Comparison of ENCODE assay signal across 9 mouse cellular contexts in the genomic region with DNA sequence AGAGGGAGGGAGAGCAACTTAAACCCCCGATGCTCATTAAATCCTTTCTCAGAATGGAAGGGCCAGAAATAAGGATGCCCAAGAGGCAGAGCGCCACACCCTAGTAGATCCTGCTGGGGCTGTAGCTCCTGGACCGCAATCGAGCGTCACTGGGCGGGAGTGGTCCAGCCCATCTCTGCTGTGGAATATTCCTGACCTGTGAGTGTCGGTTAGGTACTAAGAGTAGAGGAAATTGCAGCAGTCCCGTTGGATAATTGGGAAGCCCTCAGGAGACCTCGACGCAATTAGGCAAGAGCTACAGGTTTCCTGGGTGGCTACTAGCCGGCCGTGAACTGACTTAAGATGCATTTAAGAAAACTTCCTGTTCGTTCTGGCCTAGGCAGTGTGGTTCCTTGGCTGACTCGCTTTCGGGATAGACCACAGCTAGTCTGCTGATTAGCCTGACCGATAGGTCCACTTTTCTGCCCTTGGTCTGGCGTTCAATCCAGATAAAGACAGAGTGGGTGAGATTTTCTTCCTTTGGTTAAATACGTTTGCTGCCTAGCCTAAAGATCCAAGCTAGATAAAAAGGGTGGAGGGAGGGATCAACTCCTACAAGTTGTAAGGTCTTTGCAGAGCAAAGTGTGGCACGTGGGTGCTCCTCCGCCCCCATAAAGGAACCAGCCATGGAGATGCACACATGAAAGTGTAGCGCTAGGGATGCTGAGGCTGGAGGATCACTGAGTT. TPM values are rescaled to one million over a fixed set of nuclear protein-coding genes. Genes with fewer than 3 reads are reported as not detected.
A peak's percentile ranks its signal among the peaks of the same experiment; 100 is the strongest.
DNase-seq lines count a peak whose midpoint lies in the region; ATAC-seq lines count a peak whose summit lies in the region.
"Had no signal": no experiment of that assay in that cellular context is flagged by ENCODE, and none has a peak within 500 bp of the region (broad histone marks: within the 10 kb centered on the region; RNA-seq: fewer than 3 reads in every experiment).

No protein-coding gene starts in this region.

- peak overlapping the region; percentile 88 for H3K9ac ChIP-seq in forebrain, embryonic 14.5 days (ENCODE audit: low read length)
- H3K9ac ChIP-seq in kidney, embryonic 15.5 days: peak overlapping the region; percentile 89

- H3K4me3 ChIP-seq in forebrain, embryonic 14.5 days (ENCODE audit: low read depth, low read length): peak overlapping the region; percentile 85
- H3K4me3 ChIP-seq in kidney, embryonic 15.5 days (replicated peaks): peak overlapping the region; percentile 79

- ATAC-seq in forebrain, embryonic 14.5 days: no peak
- no peak for ATAC-seq in kidney, embryonic 15.5 days (replicated peaks; ENCODE audit: low FRiP score)
- ATAC-seq in megakaryocyte, adult 5-6 weeks (ENCODE audit: poor library complexity, severe bottlenecking): peak; percentile 8; the same call in 1 of the 2 replicates

- peak overlapping the region; percentile 99; the same call in 1 of the 2 replicates for H3K27ac ChIP-seq in forebrain, embryonic 14.5 days (ENCODE audit: low read depth, low read length)
- peak overlapping the region; percentile 97 for H3K27ac ChIP-seq in kidney, embryonic 15.5 days

- DNase-seq in cerebellum, adult 18-20 months: peak; percentile 43 to 47
- no peak for DNase-seq in cerebellum, adult 11 months
- peak; percentile 56 for DNase-seq in MEL-GATA-1-ER (ENCODE audit: extremely low read depth, low read depth)
- DNase-seq in forebrain, embryonic 14.5 days (ENCODE audit: low spot score): no peak
- peak; percentile 48 for DNase-seq in thymus, postnatal 25 days
- DNase-seq in left cerebral cortex, postnatal 4 days: no peak

- H3K36me3 ChIP-seq in forebrain, embryonic 14.5 days (ENCODE audit: control insufficient read depth, insufficient read depth, low read length): peaks cover 27% of the 10 kb centered on the region
- H3K36me3 ChIP-seq in kidney, embryonic 15.5 days: peaks cover 35% of the 10 kb centered on the region

- intact Hi-C loops in left cerebral cortex, postnatal 4 days (cut with DNase I): no loop called here

- H3K4me2 ChIP-seq in forebrain, embryonic 14.5 days (ENCODE audit: low read length): peak overlapping the region; percentile 91
- peak overlapping the region; percentile 71 for H3K4me2 ChIP-seq in kidney, embryonic 15.5 days

- peaks cover 19% of the 10 kb centered on the region for H3K4me1 ChIP-seq in forebrain, embryonic 14.5 days (ENCODE audit: control insufficient read depth, insufficient read depth, low read length)
- peaks cover 61% of the 10 kb centered on the region for H3K4me1 ChIP-seq in kidney, embryonic 15.5 days

- no peaks in the 10 kb centered on the region for H3K9me3 ChIP-seq in forebrain, embryonic 14.5 days (replicated peaks; ENCODE audit: control insufficient read depth, low read length)
- H3K9me3 ChIP-seq in kidney, embryonic 15.5 days (replicated peaks): no peaks in the 10 kb centered on the region

- under 1% methylated on average over 21 of the region's 21 CpGs for WGBS in forebrain, embryonic 14.5 days
- WGBS in kidney, embryonic 15.5 days: under 1% methylated on average over 21 of the region's 21 CpGs

- no peaks in the 10 kb centered on the region for H3K27me3 ChIP-seq in forebrain, embryonic 14.5 days (replicated peaks; ENCODE audit: control insufficient read depth, insufficient read depth, low read length)
- no peaks in the 10 kb centered on the region for H3K27me3 ChIP-seq in kidney, embryonic 15.5 days
- H3K27me3 ChIP-seq: Patski had no signal

RNA-seq across cellular contexts. Expression of a gene that starts 1.3 kb away (rescaled TPM):
- 958 and 988 TPM in 2 replicates for polyA plus RNA-seq in forebrain, embryonic 14.5 days (2014; fragmentation: Nextera tagmentation; extraction: Ambion mirVana)
- polyA plus RNA-seq in kidney, embryonic 15.5 days (2015; fragmentation: Nextera tagmentation; extraction: Ambion mirVana): 1,865 and 1,947 TPM in 2 replicates
- 382 and 422 TPM in 2 replicates for total RNA-seq in megakaryocyte, adult 5-6 weeks (2015)
- total RNA-seq in megakaryocyte, adult 5-6 weeks (2017): 352 and 362 TPM in 2 replicates
- 100 to 1,000 TPM; 204 to 220 TPM for total RNA-seq in left cerebral cortex, postnatal 4 days (2021)

RNA-seq across cellular contexts. Expression of a gene that starts 36.7 kb away (rescaled TPM):
- not detected in 2 replicates for polyA plus RNA-seq in forebrain, embryonic 14.5 days (2014; fragmentation: Nextera tagmentation; extraction: Ambion mirVana)
- polyA plus RNA-seq in kidney, embryonic 15.5 days (2015; fragmentation: Nextera tagmentation; extraction: Ambion mirVana): not detected in 2 replicates
- total RNA-seq in megakaryocyte, adult 5-6 weeks (2015): 0.20 and 0.39 TPM in 2 replicates
- not detected in 2 replicates for total RNA-seq in megakaryocyte, adult 5-6 weeks (2017)
- total RNA-seq in left cerebral cortex, postnatal 4 days (2021): not detected
- polyA plus RNA-seq: Patski had no signal

RNA-seq across cellular contexts. Expression of a gene that starts 43.6 kb away (rescaled TPM):
- polyA plus RNA-seq in forebrain, embryonic 14.5 days (2014; fragmentation: Nextera tagmentation; extraction: Ambion mirVana): 21.2 and 25.1 TPM in 2 replicates
- 35.1 and 36.5 TPM in 2 replicates for polyA plus RNA-seq in kidney, embryonic 15.5 days (2015; fragmentation: Nextera tagmentation; extraction: Ambion mirVana)
- total RNA-seq in megakaryocyte, adult 5-6 weeks (2015): 60.3 and 65.8 TPM in 2 replicates
- total RNA-seq in megakaryocyte, adult 5-6 weeks (2017): 16.3 and 19.1 TPM in 2 replicates
- total RNA-seq in left cerebral cortex, postnatal 4 days (2021): 100 to 1,000 TPM in 1 of 2 experiments, 10 to 100 TPM in 1; 98.6 to 106 TPM

Comparison
In these comparisons a context has a peak if more than half of its experiments do, and no peak if none do; other contexts are left out.
1. DNase-seq: peak in cerebellum, adult 18-20 months (2 of 2), MEL-GATA-1-ER (single experiment) and thymus, postnatal 25 days (single experiment); none in cerebellum, adult 11 months (single experiment), forebrain, embryonic 14.5 days (single experiment) and left cerebral cortex, postnatal 4 days (single experiment).